Mouse (Mus musculus) heart, postnatal 25 days (tissue): Measurements from ENCODE around the gene Lypd6b. TPM values are rescaled to one million over a fixed set of nuclear protein-coding genes. Genes with fewer than 3 reads are reported as not detected.

Experiments
- DNase-seq: peaks from one replicate; pipeline ENCODE4 v3.0.0; 2022; ENCODE audit warnings: low spot score
- intact Hi-C: fragments of 180-260 bp; cut with DNase I; formaldehyde crosslinking; loops from one replicate; pipeline ENCODE4 v1.15.1; 2025
- total RNA-seq, 2 experiments: library from RNA; stranded (reverse); gene quantifications; 2 replicates each; pipeline ENCODE4 v1.2.3; 2021

Lypd6b gene
- total RNA-seq, 2 experiments from 2014 or later: not detected

DNA sequence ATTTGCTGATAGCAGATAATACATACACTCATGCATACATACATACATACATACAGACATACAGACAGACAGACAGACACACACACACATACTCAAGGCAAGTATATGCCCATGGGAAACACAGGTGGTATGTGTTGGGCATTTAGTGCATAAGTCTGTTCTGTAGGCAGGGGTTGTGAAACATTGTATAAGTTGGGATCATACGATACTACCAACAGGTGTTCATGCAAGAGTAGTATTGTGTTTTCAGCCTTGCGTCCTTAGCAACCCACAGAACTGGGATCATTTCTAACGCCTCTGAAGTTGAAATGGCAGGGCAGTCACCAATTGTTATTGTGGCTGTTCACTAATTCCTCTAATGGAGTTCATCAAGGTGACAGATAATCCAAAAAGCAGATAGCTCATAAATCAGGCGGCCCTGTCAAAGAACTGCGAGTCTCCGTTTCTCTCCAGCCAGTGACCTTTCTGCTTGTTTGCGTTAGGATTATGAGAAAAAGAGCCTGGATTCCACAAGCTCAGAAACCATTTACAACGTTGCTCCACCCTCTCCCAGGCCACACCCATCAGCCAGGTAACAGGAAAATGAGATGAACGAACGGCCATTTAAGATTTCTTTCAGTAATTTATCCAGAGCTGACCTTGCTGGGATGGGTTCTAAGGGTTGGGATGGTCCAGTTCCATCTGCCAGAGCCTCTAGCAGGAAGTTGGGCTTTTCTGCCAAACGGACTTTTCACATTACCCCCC lies 72.9 kb downstream of the Lypd6b start:
- no peak for DNase-seq
- intact Hi-C loops: no loop called here

DNA sequence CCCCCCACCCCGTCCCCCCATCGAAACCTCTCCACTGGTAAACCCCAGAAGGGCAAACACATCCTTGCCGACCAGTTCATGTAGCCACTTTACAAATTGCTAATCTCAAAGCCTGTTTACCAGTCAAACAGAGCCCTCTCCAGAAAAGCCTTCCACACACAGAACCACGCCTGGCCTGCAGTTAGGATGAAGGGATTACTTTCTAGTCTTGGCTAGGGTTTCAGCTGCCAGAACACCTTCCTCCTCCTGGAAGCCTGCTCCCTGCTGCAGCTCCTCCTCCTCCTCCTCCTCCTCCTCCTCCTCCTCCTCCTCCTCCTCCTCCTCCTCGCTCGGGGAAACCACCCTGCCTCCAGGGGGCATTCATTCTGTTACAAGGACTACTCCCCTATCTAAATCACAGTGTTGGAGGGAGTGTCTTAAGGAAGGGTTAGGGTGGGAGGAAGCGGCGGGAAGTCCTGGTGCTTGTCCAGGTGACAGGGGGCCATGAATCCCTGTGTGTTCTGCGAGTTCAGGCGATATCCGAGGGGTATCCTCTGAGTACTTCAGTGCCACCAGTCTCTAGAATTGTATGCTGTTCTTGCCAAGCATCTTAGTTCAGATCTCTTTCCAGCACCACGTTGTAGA lies 73.6 kb downstream of the Lypd6b start:
- DNase-seq: no peak
- intact Hi-C loops: no loop called here

DNA sequence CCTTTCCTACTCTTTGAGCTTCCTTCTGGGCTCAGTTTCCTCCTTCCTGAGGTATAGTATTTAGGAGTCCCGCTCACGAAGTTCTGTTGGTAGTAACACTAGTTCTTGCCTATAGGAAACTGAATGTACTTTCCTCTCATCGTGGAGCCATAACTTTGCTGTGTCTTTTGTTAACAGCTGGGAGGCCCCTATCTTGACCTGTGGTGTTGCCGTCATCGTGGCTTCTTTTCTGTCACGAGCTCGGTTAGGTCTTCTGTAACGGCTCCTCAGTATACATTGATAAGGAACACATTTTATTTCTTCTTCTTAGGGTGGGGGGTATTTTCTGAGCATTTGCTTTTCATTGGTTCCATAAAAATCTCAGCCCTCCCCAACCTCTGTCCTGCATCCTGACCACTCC lies 74.2 kb downstream of the Lypd6b start:
- DNase-seq: no peak
- intact Hi-C loops: no loop called here

DNA sequence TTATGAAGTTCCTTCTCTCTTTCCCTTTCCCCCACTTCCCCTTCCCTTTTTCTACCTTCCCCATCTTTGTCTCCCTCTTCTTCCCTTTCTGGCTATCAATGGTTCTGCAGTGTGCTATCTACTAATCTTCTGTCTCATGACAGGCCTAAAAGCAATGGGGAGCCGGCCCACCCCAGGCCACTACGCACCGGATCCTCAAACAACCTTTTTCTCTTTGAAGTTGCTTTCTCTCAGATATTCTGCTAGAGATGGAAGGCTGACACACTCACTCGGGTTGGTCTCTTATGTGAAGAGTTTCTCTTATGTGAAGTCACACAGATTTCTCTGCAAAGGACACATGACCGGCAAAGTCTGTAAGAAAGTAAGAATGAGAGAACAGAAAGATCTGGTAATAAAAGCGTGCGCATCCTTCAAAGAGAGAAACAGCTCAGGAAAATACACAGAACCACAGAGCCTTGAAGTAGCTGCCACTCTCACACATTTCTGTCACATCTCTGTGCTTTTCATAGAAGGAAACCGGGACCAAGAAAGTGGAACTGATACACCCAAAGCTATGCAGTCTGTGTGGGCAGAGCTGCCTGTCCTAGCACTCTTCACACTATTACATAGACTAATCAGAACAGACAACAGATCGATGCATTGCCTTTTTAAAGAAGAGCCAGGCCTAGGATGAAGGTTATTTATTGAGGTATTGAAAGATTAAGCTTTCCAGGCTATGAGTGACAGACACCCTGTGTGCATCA lies 80.8 kb downstream of the Lypd6b start:
- intact Hi-C loops: no loop called here
- DNase-seq: no peak

DNA sequence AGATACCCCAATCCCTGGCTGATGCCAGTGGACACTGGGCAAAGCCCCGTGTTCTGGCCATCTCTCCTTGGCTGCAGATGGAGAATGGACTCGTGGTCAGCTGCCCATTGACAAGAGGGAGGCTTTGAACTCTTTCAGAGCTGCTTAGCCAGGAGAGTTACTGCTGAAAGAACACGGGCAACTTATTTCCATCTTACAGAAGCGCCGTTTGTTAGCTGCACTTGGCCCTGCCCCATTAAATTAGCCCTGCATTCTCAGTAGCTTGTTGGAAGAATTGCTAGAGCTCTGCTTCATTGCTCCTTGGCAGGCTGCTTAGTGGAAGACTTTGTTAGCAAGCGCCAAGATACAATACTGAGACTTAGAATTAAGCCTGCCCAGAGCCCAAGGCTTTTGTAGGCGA lies 81.6 kb downstream of the Lypd6b start:
- no peak for DNase-seq
- intact Hi-C loops: no loop called here

DNA sequence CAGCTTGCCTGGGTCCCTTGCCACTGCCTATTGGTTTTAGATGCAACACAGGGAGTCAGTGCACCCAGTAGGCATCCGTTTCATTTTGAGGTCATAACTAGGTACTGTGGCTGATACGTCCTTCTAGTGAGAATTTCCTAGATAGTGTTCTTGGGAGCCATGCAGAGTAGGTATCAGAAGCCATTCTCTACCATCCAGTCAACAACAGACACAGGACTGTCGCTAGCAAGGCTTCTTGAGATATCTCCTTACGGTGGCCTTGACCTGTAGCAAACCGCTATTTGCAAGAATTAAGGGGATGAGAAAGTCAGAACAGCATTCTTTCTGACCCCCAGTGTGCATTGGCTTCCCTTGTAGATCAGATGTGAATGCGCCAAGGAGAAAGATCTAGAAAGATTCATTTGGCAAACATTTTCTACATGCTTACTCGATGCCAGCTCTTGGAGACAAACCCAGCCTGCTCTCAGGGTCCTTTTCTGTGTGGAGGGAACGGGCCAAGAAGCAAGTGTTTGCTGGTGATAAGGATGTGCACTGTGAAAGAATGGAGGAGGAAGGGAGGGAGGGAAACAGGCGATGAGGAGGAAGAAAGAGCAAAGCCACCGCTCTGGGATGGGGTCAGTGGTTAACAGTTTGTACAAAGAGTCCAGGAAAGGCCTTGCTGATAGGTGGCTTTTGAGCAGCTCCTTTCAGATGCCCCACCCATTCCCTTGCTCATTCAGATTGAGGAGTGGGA lies 82.5 kb downstream of the Lypd6b start:
- no peak for DNase-seq
- intact Hi-C loops: no loop called here

DNA sequence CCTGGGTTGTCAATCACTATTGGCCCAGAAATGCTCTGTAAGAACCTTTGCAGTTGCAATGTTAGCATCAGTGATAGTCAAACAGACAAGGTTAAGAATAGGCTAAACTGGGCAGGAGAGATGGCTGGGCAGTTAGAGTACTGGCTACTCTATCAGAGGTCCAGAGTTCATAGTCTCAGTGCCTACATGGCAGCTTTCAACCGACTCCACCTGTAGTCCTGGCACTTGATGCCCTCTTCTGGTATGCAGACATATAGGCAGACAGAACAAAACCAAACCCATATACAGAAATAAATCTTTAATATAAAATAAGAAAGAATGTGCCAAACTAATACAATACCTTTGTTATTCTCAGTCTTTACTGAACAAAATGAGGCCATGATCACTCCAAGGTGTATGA lies 83.5 kb downstream of the Lypd6b start:
- intact Hi-C loops: no loop called here

DNA sequence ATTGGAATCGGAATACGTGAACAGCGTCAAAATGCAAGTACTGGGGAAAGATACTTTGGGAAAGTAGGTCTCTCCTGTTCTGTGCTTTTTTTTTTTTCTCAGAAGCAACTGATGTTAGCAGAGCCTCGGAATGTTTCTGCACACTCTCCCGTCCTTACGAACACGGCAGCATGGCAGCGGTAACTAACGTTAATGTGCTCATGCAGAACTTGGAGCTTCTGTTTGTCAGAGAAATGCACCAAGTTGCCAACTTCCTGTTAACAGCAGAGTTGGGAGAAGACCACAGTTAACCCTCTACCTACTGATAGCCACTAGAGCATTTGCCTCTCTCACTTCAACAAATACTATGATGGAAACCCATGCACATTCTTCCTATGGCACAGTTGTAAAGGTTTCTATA lies 93.0 kb downstream of the Lypd6b start:
- DNase-seq: no peak
- intact Hi-C loops: no loop called here

More for the DNA sequence above, 83.5 kb downstream of the Lypd6b start:
- DNase-seq: no peak

DNA sequence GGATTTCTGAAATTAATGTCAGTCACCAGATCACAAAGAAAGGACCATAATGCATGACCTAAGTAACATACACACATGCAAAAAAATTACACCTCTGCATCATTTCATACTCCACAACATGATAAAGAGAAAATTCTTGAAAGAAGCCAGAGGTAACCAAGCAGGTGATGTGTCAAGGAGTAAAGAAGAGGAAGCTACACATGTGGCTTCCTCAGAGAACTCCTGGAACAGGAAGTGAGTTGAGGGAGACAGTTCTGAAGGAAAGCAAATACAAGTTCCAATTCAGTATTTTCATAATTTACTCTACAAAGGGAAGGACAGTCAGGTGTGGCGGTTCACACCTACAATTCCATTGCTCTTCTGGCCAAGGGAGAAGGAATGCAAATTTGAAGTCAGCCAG lies 93.5 kb downstream of the Lypd6b start:
- intact Hi-C loops: no loop called here
- no peak for DNase-seq

DNA sequence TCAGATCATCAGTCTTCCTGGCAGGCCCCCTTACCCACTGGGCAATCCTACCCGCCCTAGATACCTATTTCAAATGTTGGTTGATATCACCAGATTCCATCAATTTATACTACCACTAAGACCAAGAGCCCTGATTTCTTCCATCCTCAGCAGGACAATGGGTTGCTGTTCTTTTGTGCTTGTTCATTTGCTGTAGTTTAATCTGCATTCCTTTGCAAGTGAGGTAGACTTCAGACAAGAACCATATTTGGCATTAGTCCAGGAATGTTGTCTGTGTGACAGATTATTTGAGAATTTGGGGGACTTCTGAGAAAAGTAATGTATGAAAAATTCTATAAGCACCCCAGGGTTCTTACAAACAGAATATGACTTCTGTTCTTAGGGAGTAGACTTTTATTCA lies 95.0 kb downstream of the Lypd6b start:
- no peak for DNase-seq
- intact Hi-C loops: no loop called here

DNA sequence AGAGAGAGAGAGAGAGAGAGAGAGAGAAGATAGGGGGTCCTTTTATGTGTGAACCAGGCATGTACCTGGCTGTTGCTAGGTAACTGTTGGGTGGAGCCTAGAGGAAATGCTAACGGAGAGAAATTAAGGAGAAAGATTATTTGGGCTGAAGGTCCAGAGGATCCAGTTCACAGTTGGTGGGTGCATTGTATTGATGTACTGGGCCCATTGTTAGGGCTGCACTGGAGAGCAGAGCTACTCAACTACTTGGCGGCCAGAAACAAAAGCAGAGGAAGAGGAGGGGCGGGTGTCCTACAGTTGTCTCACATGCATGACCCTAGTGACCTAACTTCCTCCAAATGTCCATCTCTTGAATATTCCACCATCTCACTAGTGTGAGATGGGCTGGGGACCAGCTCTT lies 96.5 kb downstream of the Lypd6b start:
- intact Hi-C loops: no loop called here
- no peak for DNase-seq

DNA sequence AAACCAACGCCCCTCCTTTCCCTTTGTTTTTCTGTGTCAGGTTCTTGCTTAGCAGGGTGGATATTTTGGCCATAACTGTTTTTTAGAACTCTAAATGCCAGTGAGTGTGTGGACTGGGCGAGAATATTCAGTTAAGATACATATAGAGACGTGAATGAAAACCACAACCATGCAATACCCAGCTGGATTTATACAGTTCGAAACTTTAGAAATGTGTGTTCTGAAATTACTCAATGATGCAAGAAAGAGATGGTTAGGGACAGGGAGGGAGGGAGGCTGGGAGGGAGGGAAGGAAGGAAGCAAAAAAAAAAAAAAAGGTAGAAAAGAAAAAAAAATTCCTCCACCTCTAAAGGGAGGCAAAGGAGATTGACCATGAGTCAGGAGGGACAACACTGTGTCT lies 98.7 kb downstream of the Lypd6b start:
- intact Hi-C loops: no loop called here
- no peak for DNase-seq

DNA sequence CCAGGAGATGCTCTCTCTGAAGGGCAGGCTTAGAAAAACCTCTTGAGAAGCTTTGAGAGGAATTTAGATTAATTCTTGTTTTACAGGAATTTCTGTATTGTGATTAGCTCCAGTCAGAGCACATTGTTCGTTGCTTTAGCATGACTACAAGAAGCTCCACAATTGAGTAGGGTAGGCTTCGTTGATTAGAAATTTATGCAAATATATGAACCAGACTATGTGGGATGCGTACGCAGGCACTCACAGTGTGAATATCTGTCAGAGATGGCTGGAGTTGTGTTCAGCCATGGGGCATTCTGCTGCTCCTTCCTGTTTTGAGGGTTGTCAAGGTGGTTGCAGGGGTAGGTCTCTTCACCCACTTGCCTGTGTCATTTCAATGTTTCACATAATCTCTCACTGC lies 100.9 kb downstream of the Lypd6b start:
- intact Hi-C loops: no loop called here
- DNase-seq: no peak

DNA sequence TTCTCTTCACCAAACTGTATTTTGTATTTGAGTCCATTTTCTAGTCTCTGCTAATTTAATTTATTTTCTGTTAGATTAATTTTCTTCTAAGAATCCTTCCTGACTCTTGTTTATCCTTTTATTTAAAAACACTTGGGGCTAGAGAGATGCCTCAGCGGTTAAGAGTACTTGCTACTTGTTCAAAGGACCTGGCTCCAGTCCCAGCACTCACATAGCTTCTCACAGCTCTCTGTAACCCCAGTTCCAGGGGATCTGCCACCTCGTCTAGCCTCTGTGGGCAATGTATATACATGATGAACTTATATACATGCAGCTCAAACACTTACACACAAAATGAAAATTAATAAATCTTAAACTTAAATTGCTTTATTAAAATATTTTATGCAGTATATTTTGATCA lies 103.2 kb downstream of the Lypd6b start:
- intact Hi-C loops: no loop called here

DNA sequence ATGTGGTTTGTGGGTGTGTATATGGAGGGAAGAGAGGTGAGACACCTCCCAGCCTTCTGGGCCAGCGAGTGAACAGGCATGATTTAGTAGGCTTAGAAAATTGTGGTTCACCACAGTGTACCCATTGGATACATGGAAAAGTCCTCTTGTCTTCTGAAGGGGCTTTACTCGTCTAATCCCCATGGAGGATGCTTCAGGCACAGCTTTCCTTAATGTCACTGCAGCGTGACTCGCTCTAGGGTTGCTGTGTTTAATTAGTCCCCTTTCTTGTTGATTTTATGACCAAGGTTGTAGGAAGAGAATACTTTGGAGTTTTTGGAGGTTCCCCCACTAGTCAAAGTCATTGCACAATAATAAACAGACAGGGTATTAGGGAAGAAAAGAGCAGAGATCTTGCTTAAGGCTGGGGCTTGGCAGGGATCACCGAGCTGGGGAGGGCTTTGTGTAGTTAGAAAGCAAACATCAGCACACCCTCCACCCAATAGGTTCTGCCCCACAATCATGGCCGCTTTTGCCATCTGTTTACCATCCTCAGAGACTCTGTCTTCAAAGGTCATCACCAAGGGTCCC lies 122.4 kb downstream of the Lypd6b start:
- no peak for DNase-seq
- intact Hi-C loops: no loop called here

More for the DNA sequence above, 103.2 kb downstream of the Lypd6b start:
- DNase-seq: no peak

DNA sequence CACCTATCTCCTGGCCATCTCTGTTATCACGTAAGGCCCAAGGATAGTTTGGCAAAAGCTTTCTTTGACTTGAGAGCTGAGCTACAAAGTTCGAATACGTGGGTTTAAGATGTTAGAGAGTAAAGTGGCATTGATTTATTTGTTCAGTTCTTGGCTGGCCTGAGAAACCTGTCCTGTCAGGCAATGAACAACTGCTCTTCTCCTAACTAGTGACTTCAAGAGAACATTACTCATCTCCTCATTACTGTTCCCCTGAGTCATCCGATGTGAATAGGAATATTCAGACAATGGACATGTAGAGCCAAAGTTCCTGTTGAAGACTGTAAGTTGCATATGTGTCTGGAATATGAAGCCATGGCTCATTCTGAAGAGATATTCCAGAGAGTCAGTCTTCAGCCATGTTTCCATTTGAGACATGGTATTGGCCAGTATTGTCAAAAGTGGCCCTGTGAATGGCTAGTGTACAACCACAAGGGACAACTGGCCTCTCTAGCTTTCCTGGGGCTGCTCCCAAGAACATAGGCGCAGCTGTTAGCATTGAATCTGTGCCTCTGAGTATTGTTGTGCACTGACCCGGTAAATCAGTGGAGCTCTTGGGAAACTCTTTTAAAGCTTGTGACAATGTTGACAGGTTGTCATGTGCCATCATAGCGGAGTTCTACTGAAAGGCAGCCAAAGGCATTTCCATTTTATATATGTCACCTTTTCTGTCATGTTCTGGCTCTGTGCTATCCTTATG lies 124.0 kb downstream of the Lypd6b start:
- intact Hi-C loops: no loop called here
- DNase-seq: no peak

DNA sequence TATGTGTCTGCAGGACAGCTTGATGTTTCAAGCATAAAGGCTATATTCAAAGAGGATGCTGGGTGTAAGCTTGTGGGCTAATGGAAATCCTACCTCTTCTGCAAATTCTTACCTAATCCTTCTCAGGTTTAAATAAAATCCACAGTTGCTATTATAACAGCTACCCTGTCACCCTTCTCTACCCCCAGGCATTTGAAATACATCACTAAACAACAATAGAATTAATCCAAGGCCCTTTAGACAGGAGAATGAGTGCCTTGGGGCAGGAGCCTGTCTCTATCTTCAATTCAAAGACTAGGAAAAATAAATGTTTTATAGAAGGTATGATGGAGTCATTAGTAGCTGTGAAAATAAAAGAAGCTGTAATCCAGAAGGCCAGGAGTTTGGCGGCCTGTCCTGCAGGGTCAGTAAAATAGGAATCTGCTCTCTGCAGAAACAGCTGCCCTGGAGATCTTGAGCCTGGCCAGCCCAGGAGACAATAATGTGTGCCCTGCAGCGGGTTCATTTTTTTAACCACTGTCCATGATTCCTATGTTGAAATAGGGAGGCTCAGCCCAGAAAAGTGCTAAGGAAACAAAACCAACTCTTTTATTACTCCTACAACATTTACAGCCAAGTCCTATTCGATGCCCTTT lies 124.9 kb downstream of the Lypd6b start:
- intact Hi-C loops: no loop called here
- DNase-seq: no peak

DNA sequence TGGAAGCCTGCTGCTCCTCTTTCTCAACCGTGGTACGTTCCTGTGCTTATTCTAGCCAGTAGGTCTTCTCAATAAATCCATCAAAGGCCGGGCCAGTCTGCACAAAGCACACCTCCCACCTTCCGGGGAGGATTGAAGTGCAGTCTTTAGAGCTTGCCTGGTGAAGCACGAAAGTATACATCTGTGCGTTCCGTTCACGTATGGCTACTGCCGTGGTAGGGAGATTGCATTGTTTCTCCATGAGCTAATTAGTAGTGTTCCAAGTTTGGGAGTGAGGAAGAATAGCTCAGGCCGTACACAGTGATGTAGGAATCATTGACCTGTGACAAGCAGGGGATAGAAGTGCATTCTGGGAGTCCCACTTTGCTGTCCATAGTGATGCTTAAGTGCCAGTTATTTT lies 130.0 kb downstream of the Lypd6b start:
- DNase-seq: no peak
- intact Hi-C loops: no loop called here

DNA sequence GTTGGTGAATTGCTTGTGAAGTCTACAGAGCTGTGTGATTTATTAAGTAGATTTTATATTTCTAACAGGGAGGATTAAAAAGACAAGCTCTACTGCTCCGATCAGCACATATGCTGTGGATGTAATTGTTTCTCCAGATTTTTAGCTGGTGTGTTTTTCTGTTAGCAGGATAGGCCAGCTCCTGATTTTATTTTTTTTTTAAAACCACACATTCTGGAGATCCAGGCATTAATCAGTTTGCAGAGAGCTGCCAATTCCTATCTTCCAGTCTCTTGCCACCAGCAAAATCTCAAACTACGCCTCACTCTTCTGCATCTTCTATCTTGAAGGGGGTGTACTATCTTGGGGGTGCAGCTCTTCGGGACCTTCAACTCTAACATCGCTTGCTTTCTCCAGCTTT lies 130.6 kb downstream of the Lypd6b start:
- DNase-seq: no peak
- intact Hi-C loops: no loop called here
